Mouse (Mus musculus): ENCODE results near the gene Fiz1. TPM values are rescaled to one million over a fixed set of nuclear protein-coding genes. Genes with fewer than 3 reads are reported as not detected.

Fiz1 gene
- 58.9 and 59.3 TPM in 2 replicates for polyA plus RNA-seq (2016; fragmentation: Nextera tagmentation; extraction: Ambion mirVana)

DNA sequence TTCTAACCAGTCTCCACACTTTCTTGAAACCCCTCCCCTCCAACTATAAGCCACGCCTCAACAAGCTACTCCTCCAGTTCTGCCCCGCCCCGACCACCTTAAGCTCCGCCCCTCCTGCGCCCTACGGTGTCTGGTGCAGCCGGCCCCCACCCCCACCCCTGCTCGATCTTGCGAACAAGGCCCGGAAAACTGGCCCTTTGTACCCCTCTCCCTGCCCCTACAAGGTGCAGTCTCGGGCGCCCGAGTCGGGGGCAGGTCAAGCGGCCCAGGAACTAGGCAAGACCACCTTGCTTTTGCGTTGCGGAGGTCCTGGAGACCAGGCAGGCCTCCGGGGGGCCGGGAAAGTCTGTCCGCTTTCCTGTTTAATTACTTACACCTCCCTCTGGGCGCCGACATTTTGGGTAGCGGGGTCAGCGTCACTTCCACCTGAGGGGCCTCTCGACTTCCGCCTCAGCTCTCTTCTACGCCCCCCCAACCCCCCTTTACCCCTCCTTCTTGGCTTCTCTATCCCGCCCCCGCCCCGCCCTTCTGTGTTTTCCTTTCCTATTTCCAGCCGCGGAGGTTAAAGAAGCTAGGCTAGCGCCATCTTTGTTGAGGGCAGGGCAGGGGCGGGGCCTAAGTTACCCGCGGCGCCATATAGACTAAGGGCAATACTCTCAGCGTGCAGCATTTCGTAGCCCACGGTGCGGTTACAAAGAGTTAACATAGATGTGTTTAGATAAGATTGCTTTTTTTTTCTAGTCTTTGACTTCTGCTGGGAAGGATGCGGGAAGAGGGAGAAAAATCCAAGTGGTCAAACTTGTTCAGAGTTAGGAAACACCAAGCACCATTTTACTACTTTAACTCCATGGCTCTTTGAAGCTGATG lies at the start of gene Fiz1, which contains the start of gene Zfp524:
Gene Fiz1, minus strand, starts transcription at position 447 of the 867 bp plus-strand sequence.
Gene Zfp524, plus strand, starts transcription at position 165 of the 867 bp plus-strand sequence.
- H3K4me2 ChIP-seq (replicated peaks), result peak within 1 kb of the TSS; percentile 59
- no peaks in the 10 kb centered on the region for H3K27me3 ChIP-seq
- peaks cover 11% of the 10 kb centered on the region; the same call in 1 of the 2 replicates for H3K4me1 ChIP-seq
- peak; percentile 79 for ATAC-seq (ENCODE audit: insufficient number of reproducible peaks, insufficient read depth, low FRiP score, low TSS enrichment)
- peak within 1 kb of the TSS; percentile 82 for H3K9ac ChIP-seq
- H3K27ac ChIP-seq, result peak within 1 kb of the TSS; percentile 98
- H3K36me3 ChIP-seq, result peaks cover 36% of the 10 kb centered on the region
- under 1% methylated on average over 41 of the region's 42 CpGs for WGBS
- no peaks in the 10 kb centered on the region for H3K9me3 ChIP-seq
- peak within 1 kb of the TSS; percentile 66 for H3K4me3 ChIP-seq

DNA sequence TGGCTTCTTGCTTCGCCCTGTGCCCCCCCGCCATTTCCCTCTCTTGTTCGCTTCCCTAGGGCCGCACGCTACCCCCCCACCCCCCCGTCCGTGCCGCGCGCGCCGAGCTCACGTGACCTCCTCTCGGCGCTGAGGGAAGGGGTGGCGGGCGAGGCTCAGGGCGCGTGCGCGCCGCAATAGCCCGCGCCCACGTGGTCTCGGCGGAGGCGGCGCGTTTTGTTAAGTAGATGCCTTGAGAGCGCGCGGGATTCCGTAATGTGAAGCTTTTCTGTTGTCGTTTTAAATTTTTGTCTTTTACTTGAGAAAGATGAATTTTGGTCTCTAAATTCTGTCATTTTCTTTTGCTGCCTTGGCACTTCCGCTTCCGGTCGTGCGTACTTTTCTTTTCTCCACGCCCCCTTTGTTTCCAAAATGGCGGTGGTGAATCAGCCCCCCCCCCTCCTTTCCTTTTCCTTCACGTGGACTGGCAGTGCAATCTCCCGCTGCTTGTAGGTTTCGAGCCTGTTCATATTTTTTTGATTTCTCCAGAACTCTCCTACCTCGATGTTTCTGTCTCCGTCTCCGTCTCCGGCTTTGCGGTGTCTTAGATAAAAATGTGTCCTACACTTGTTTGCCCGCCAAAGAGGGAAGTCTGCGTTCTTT lies 48.0 kb upstream of the Fiz1 start:
- WGBS, result under 1% methylated on average over 48 of the region's 51 CpGs
- Histone ChIP-seq H3K9me3 (no peaks in the 10 kb centered on the region), H3K4me1 (peaks cover 35% of the 10 kb centered on the region), H3K4me3 (peak overlapping the region; percentile 77), H3K4me2 (replicated peaks) (peak overlapping the region; percentile 77), H3K27me3 (peaks cover 6% of the 10 kb centered on the region), H3K9ac (peak overlapping the region; percentile 83), H3K36me3 (peaks cover 13% of the 10 kb centered on the region), H3K27ac (peak overlapping the region; percentile 99)
- peak; percentile 2; the same call in 1 of the 2 replicates for ATAC-seq (ENCODE audit: insufficient number of reproducible peaks, insufficient read depth, low FRiP score, low TSS enrichment)

DNA sequence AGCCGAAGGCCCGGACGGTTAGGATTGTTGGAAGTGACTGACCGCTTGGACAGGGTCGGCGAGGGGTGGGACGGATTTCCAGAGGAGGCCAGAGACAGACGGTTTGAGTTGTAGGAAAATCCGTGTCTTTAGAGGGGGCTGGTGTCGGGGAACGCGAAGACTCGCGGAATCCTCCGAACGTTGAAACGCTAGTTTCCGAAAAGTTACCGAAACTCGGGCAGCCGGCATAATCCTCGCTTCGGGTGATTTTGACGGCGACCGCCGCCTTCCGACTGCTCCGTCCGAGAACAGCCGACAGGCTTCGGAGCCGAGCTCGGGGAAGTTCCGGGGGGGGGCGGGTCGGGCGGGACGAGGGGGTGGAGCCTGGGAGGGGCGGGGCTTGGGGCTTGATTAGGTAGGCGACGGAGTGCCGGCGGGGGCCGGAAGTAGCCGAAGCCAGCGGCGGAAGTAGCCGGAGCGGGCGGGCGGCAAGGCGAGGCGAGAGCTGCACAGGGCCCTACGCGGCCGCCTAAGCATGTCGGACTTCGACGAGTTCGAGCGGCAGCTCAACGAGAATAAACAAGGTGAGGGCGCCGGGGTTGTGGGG lies 47.4 kb upstream of the Fiz1 start, which contains the start of gene U2af2:
Gene U2af2, plus strand, starts transcription at position 370 of the 586 bp plus-strand sequence.
- Histone ChIP-seq H3K9ac (peak within 1 kb of the TSS; percentile 83), H3K36me3 (peaks cover 7% of the 10 kb centered on the region), H3K27me3 (peaks cover 12% of the 10 kb centered on the region), H3K4me2 (replicated peaks) (peak within 1 kb of the TSS; percentile 77), H3K4me1 (peaks cover 35% of the 10 kb centered on the region), H3K9me3 (no peaks in the 10 kb centered on the region), H3K4me3 (peak within 1 kb of the TSS; percentile 77), H3K27ac (peak within 1 kb of the TSS; percentile 99)
- WGBS, result under 1% methylated on average over 63 of the region's 65 CpGs
- peak; percentile 76 for ATAC-seq (ENCODE audit: insufficient number of reproducible peaks, insufficient read depth, low FRiP score, low TSS enrichment)

DNA sequence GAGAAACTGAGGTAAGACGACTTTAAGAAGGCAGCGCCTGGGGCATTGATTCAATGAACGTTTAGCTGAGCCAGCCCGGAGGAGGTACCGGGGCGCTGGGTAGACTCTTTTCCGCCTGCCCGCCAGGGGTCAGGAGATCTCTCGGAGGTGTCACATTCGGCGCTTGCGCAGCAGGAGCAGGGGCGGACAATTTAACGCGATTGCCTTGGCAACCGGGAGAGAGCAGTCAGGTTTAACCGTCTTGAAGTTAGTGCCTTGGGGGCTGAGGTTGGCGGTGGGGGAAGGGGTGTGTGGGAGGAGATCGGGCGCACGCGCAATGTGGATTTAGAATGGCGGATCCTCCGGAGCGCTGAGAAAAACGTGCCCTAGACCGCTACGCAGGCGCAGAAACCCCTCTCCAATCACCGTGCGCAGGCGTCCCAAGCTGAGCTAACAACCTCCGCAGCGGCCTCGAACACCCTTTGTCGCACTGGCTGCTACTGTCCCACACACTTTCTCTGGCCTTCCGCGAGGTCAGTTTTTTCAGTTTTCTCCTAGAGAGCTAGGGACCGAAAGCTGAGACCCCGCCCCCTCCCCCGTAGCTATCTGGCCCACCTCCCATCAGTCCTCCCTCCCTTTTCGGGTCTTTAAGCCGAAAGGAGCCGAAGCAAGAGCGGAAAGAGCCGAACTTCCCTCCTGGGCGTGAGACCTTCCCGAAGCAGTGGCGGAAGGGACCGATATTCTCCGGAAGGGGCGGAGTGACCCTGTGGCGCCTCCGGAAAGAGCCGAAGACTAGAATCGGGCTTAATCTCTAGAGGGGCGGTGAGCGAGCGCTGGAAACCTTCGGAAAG lies 46.7 kb upstream of the Fiz1 start:
- H3K4me1 ChIP-seq, result peaks cover 35% of the 10 kb centered on the region
- WGBS, result under 1% methylated on average over 60 of the region's 60 CpGs

DNA sequence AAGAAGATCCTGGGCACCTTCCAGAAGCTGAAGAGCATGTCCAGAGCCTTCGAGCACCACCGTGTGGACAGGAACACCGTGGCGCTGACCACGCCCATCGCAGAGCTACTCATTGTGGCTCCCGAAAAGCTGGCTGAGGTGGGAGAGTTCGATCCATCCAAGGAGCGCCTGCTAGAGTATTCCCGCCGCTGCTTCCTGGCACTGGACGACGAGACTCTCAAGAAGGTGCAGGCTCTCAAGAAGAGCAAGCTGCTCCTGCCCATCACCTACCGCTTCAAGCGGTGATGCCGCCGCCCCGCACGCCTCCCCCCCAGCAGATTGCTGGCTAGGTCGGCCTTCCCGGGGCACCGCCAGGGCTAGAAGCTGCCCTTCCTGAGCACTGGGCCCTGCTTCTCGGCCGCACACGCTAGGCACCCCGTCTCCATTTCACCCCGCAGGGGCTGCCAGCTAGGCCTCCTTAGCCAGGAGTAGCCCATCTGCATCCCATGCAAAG lies 45.8 kb upstream of the Fiz1 start:
- peaks cover 27% of the 10 kb centered on the region for H3K4me1 ChIP-seq

More for the DNA sequence above, 46.7 kb upstream of the Fiz1 start:
- Histone ChIP-seq H3K27me3 (peaks cover 18% of the 10 kb centered on the region), H3K4me2 (replicated peaks) (peak overlapping the region; percentile 77), H3K27ac (peak overlapping the region; percentile 99), H3K36me3 (peaks cover 2% of the 10 kb centered on the region; the same call in 1 of the 2 replicates), H3K4me3 (peak overlapping the region; percentile 77), H3K9ac (peak overlapping the region; percentile 83), H3K9me3 (no peaks in the 10 kb centered on the region)
- ATAC-seq (ENCODE audit: insufficient number of reproducible peaks, insufficient read depth, low FRiP score, low TSS enrichment), result peak; percentile 87

GRCm38 (mm10) chr7:5059421-5059820 lies 44.9 kb upstream of the Fiz1 start:
- Histone ChIP-seq H3K4me1 (peaks cover 25% of the 10 kb centered on the region), H3K27me3 (peaks cover 36% of the 10 kb centered on the region), H3K4me2 (replicated peaks) (no peak overlapping the region), H3K27ac (no peak overlapping the region), H3K36me3 (no peaks in the 10 kb centered on the region), H3K4me3 (no peak overlapping the region), H3K9me3 (no peaks in the 10 kb centered on the region), H3K9ac (no peak overlapping the region)
- no peak for ATAC-seq (ENCODE audit: insufficient number of reproducible peaks, insufficient read depth, low FRiP score, low TSS enrichment)
- 94% methylated on average over 12 of the region's 12 CpGs for WGBS

More for the DNA sequence above, 45.8 kb upstream of the Fiz1 start:
- ATAC-seq (ENCODE audit: insufficient number of reproducible peaks, insufficient read depth, low FRiP score, low TSS enrichment), result peak; percentile 2; the same call in 1 of the 2 replicates
- Histone ChIP-seq H3K4me2 (replicated peaks) (peak overlapping the region; percentile 77), H3K27ac (peak overlapping the region; percentile 99), H3K9me3 (no peaks in the 10 kb centered on the region), H3K9ac (peak overlapping the region; percentile 83), H3K4me3 (peak overlapping the region; percentile 77), H3K27me3 (peaks cover 27% of the 10 kb centered on the region), H3K36me3 (no peaks in the 10 kb centered on the region)
- 2% methylated on average over 27 of the region's 27 CpGs for WGBS

DNA sequence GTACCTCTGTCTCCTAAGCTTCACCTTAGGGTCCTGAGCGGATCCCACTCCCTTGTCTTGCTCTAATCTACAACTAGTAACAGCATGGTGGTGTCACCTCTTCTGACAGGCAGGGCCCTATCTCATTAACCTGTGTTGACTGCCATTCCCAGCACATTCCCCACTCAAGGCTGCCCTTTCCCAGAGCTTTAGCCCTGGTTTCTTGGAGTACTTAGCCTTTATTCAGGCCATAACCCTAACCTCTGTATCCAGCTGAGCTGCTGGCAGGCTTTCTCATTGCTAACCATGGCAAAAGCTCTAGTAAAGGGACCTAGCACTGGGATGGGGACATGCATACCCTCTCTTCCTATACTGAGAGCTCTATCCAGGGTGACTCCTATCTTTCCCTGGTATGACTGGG lies 44.1 kb upstream of the Fiz1 start:
- WGBS, result 93% methylated on average over 1 of the region's 1 CpGs
- Histone ChIP-seq H3K9ac (no peak overlapping the region), H3K36me3 (no peaks in the 10 kb centered on the region), H3K4me3 (no peak overlapping the region), H3K27ac (no peak overlapping the region), H3K4me2 (replicated peaks) (no peak overlapping the region), H3K9me3 (no peaks in the 10 kb centered on the region), H3K27me3 (peaks cover 44% of the 10 kb centered on the region), H3K4me1 (peaks cover 23% of the 10 kb centered on the region)
- no peak for ATAC-seq (ENCODE audit: insufficient number of reproducible peaks, insufficient read depth, low FRiP score, low TSS enrichment)

- ATAC-seq (ENCODE audit: insufficient number of reproducible peaks, insufficient read depth, low FRiP score, low TSS enrichment), result no peak
- 36% methylated on average over 11 of the region's 11 CpGs for WGBS
- H3K9me3 ChIP-seq, result no peaks in the 10 kb centered on the region
- H3K27ac ChIP-seq, result no peak overlapping the region
- no peaks in the 10 kb centered on the region for H3K36me3 ChIP-seq
- H3K4me2 ChIP-seq (replicated peaks), result peak overlapping the region; percentile 89
- H3K4me1 ChIP-seq, result peaks cover 28% of the 10 kb centered on the region
- H3K9ac ChIP-seq, result 0 out of 2 replicates have a peak overlapping the region, but pooled peaks have one; percentile 77
- H3K27me3 ChIP-seq, result peaks cover 52% of the 10 kb centered on the region
- H3K4me3 ChIP-seq, result peak overlapping the region; percentile 61
These were observed 43.3 kb upstream of the Fiz1 start for GRCm38 (mm10) chr7:5057804-5058203.

- H3K27ac ChIP-seq, result 0 out of 2 replicates have a peak overlapping the region, but pooled peaks have one; percentile 30
- H3K27me3 ChIP-seq, result peaks cover 56% of the 10 kb centered on the region
These were observed 42.9 kb upstream of the Fiz1 start for GRCm38 (mm10) chr7:5057381-5057780.

GRCm38 (mm10) chr7:5056651-5057263 lies 42.3 kb upstream of the Fiz1 start:
- Histone ChIP-seq H3K4me3 (peak overlapping the region; percentile 61), H3K9ac (peak overlapping the region; percentile 77), H3K27me3 (peaks cover 62% of the 10 kb centered on the region), H3K27ac (0 out of 2 replicates have a peak overlapping the region, but pooled peaks have one; percentile 30), H3K36me3 (no peaks in the 10 kb centered on the region), H3K4me1 (peaks cover 36% of the 10 kb centered on the region), H3K9me3 (no peaks in the 10 kb centered on the region), H3K4me2 (replicated peaks) (peak overlapping the region; percentile 89)
- no peak for ATAC-seq (ENCODE audit: insufficient number of reproducible peaks, insufficient read depth, low FRiP score, low TSS enrichment)
- 3% methylated on average over 55 of the region's 55 CpGs for WGBS

More at GRCm38 (mm10) chr7:5057381-5057780, 42.9 kb upstream of the Fiz1 start:
- 29% methylated on average over 8 of the region's 8 CpGs for WGBS
- H3K4me2 ChIP-seq (replicated peaks), result peak overlapping the region; percentile 89
- peak overlapping the region; percentile 77 for H3K9ac ChIP-seq
- no peaks in the 10 kb centered on the region for H3K9me3 ChIP-seq
- no peaks in the 10 kb centered on the region for H3K36me3 ChIP-seq
- peak overlapping the region; percentile 61 for H3K4me3 ChIP-seq
- no peak for ATAC-seq (ENCODE audit: insufficient number of reproducible peaks, insufficient read depth, low FRiP score, low TSS enrichment)
- peaks cover 33% of the 10 kb centered on the region for H3K4me1 ChIP-seq

All from embryonic facial prominence, embryonic 12.5 days (tissue).